Mouse (Mus musculus) adrenal gland (tissue): ENCODE data around the gene Selenow.

Source experiments
- intact Hi-C: fragments of 180-260 bp; cut with DNase I; formaldehyde crosslinking; loops from one replicate; pipeline ENCODE4 v1.15.1; 2025
- long read RNA-seq, 2 experiments: library from polyadenylated mRNA; unstranded; transcript quantifications; one replicate each; pipeline ENCODE4 v2.0.0; 2020; ENCODE audit warnings: borderline replicate concordance in 1 of 2; ENCODE audit not compliant: insufficient replicate concordance in 1 of 2

Gene Selenow
- long read RNA-seq, experiment 1, transcript Selenow-201 (6 exons, 736 nt): major isoform, 158 of 168 reads
- long read RNA-seq, experiment 1, partial matches to known transcripts: 1 of 168 reads
- long read RNA-seq, experiment 1, other reads (novel, unspliced or antisense): 9 of 168 reads
- long read RNA-seq, experiment 2, transcript Selenow-201 (6 exons, 736 nt): major isoform, 182 of 191 reads
- long read RNA-seq, experiment 2, partial matches to known transcripts: 2 of 191 reads
- long read RNA-seq, experiment 2, other reads (novel, unspliced or antisense): 7 of 191 reads

- intact Hi-C loops: no loop called here
These were observed at the start of gene Selenow for GRCm38 (mm10) chr7:15922220-15922773. Gene Selenow, minus strand, starts transcription at chr7:15922402.

GRCm38 (mm10) chr7:15969674-15970073 lies 47.5 kb upstream of the Selenow start:
- intact Hi-C loops: loop anchor here (5.0 kb wide), 1 partner anchor 37 kb away; no protein-coding TSS in a partner anchor

GRCm38 (mm10) chr7:15968322-15968721 lies 46.1 kb upstream of the Selenow start:
- intact Hi-C loops: no loop called here

- intact Hi-C loops: loop anchor here (1.0 kb wide), 1 partner anchor 19 kb away; no protein-coding TSS in a partner anchor
These were observed 45.1 kb upstream of the Selenow start, which contains the start of gene Ehd2 for GRCm38 (mm10) chr7:15967312-15967711. Gene Ehd2, minus strand, starts transcription at chr7:15967567.

- intact Hi-C loops: no loop called here
These were observed 44.3 kb upstream of the Selenow start for GRCm38 (mm10) chr7:15966489-15966888.

GRCm38 (mm10) chr7:15963798-15964652 lies 41.8 kb upstream of the Selenow start:
- intact Hi-C loops: no loop called here

- intact Hi-C loops: no loop called here
These were observed 40.4 kb upstream of the Selenow start for GRCm38 (mm10) chr7:15962311-15963288.

- intact Hi-C loops: no loop called here
These were observed 39.6 kb upstream of the Selenow start for GRCm38 (mm10) chr7:15961798-15962197.

GRCm38 (mm10) chr7:15961239-15961638 lies 39.0 kb upstream of the Selenow start:
- intact Hi-C loops: no loop called here

- intact Hi-C loops: no loop called here
These were observed 38.5 kb upstream of the Selenow start for GRCm38 (mm10) chr7:15960691-15961090.

- intact Hi-C loops: no loop called here
These were observed 33.9 kb upstream of the Selenow start for GRCm38 (mm10) chr7:15956143-15956542.

- intact Hi-C loops: no loop called here
These were observed 33.3 kb upstream of the Selenow start for GRCm38 (mm10) chr7:15955509-15955908.

- intact Hi-C loops: no loop called here
These were observed 32.8 kb upstream of the Selenow start for GRCm38 (mm10) chr7:15954978-15955443.

GRCm38 (mm10) chr7:15954436-15954835 lies 32.2 kb upstream of the Selenow start:
- intact Hi-C loops: no loop called here

- intact Hi-C loops: no loop called here
These were observed 31.3 kb upstream of the Selenow start for GRCm38 (mm10) chr7:15953307-15954074.

- intact Hi-C loops: no loop called here
These were observed 30.2 kb upstream of the Selenow start for GRCm38 (mm10) chr7:15952416-15952815.

- intact Hi-C loops: no loop called here
These were observed 27.8 kb upstream of the Selenow start for GRCm38 (mm10) chr7:15950008-15950407.

- intact Hi-C loops: no loop called here
These were observed 27.1 kb upstream of the Selenow start for GRCm38 (mm10) chr7:15949216-15949790.

- intact Hi-C loops: loop anchor here (1.0 kb wide), 1 partner anchor 19 kb away; the partner anchor contains the start of gene Ehd2
These were observed 26.3 kb upstream of the Selenow start for GRCm38 (mm10) chr7:15948381-15948941.
